Mouse (Mus musculus): ENCODE data around the gene Olfr1014.

Olfr1014 gene

GRCm38 (mm10) chr2:85772413-85772812 lies at the start of gene Olfr1014:
Gene Olfr1014 (plus strand): TSS chr2:85772713.
- DNase-seq (ENCODE audit: extremely low spot score, low read depth, low spot score): no peak

- DNase-seq (ENCODE audit: extremely low spot score, low read depth, low spot score): no peak
Measured at GRCm38 (mm10) chr2:85725793-85726192, 46.7 kb upstream of the Olfr1014 start.

- no peak for DNase-seq (ENCODE audit: extremely low spot score, low read depth, low spot score)
Measured at GRCm38 (mm10) chr2:85753822-85754221, 18.7 kb upstream of the Olfr1014 start.

- DNase-seq (ENCODE audit: extremely low spot score, low read depth, low spot score): no peak
Measured at GRCm38 (mm10) chr2:85762666-85763065, 9.8 kb upstream of the Olfr1014 start, which contains the start of gene Olfr1012. Gene Olfr1012 (minus strand): TSS chr2:85762766.

- no peak for DNase-seq (ENCODE audit: extremely low spot score, low read depth, low spot score)
Measured at GRCm38 (mm10) chr2:85766798-85767197, 5.7 kb upstream of the Olfr1014 start, which contains the start of gene Olfr1013. Gene Olfr1013 (plus strand): TSS chr2:85767098.

GRCm38 (mm10) chr2:85781717-85782116 lies 9.2 kb downstream of the Olfr1014 start, which contains the start of gene Olfr1015:
Gene Olfr1015 (plus strand): TSS chr2:85782017.
- no peak for DNase-seq (ENCODE audit: extremely low spot score, low read depth, low spot score)

- no peak for DNase-seq (ENCODE audit: extremely low spot score, low read depth, low spot score)
Measured at GRCm38 (mm10) chr2:85792331-85792730, 19.8 kb downstream of the Olfr1014 start.

- no peak for DNase-seq (ENCODE audit: extremely low spot score, low read depth, low spot score)
Measured at GRCm38 (mm10) chr2:85802444-85802843, 29.9 kb downstream of the Olfr1014 start, which contains the start of gene Olfr1016. Gene Olfr1016 (minus strand): TSS chr2:85802544.

GRCm38 (mm10) chr2:85804501-85804900 lies 32.0 kb downstream of the Olfr1014 start:
- DNase-seq (ENCODE audit: extremely low spot score, low read depth, low spot score): peak; percentile 24

- no peak for DNase-seq (ENCODE audit: extremely low spot score, low read depth, low spot score)
Measured at GRCm38 (mm10) chr2:85818179-85818578, 45.7 kb downstream of the Olfr1014 start, which contains the start of gene Olfr1018. Gene Olfr1018 (plus strand): TSS chr2:85818479.
